Mouse (Mus musculus) left cerebral cortex, adult 11 months (tissue): ENCODE results near the gene Amph.
"Not testable (repeated sequence)": the region's sequence is repeated elsewhere in the genome, so short reads cannot be mapped to it uniquely, and the experiment has no call there.

Source experiments
- DNase-seq: peaks from one replicate; pipeline ENCODE4 v3.0.0; 2022; ENCODE audit warnings: low spot score

Amph gene

GRCm38 (mm10) chr13:19025906-19026305, 77.9 kb downstream of the Amph start:
- no peak for DNase-seq

- DNase-seq = no peak
Measured at GRCm38 (mm10) chr13:19026923-19027322, 78.9 kb downstream of the Amph start.

GRCm38 (mm10) chr13:19027766-19028350, 79.9 kb downstream of the Amph start:
- no peak for DNase-seq

- DNase-seq = no peak
Measured at GRCm38 (mm10) chr13:19031916-19032688, 84.1 kb downstream of the Amph start.

GRCm38 (mm10) chr13:19052090-19052489, 104.1 kb downstream of the Amph start:
- DNase-seq = no peak

GRCm38 (mm10) chr13:19054504-19054903, 106.5 kb downstream of the Amph start:
- DNase-seq = no peak

GRCm38 (mm10) chr13:19072261-19072660, 124.3 kb downstream of the Amph start:
- no peak for DNase-seq

GRCm38 (mm10) chr13:19077427-19077826, 129.4 kb downstream of the Amph start:
- peak; percentile 28 for DNase-seq

GRCm38 (mm10) chr13:19081932-19082331, 133.9 kb downstream of the Amph start:
- DNase-seq = no peak

- DNase-seq = no peak
Measured at GRCm38 (mm10) chr13:19094571-19094970, 146.6 kb downstream of the Amph start.

- DNase-seq = no peak
Measured at GRCm38 (mm10) chr13:19097117-19097516, 149.1 kb downstream of the Amph start.

- peak; percentile 90 for DNase-seq
Measured at GRCm38 (mm10) chr13:19101889-19102402, 153.9 kb downstream of the Amph start.

- DNase-seq = no peak
Measured at GRCm38 (mm10) chr13:19106418-19106817, 158.4 kb downstream of the Amph start.

GRCm38 (mm10) chr13:19109331-19109730, 161.3 kb downstream of the Amph start:
- no peak for DNase-seq

- no peak for DNase-seq
Measured at GRCm38 (mm10) chr13:19113034-19113922, 165.3 kb downstream of the Amph start.

GRCm38 (mm10) chr13:19114761-19115160, 166.8 kb downstream of the Amph start:
- not testable (repeated sequence) for DNase-seq

- no peak for DNase-seq
Measured at GRCm38 (mm10) chr13:19126912-19127552, 179.0 kb downstream of the Amph start.

- DNase-seq = peak; percentile 43
Measured at GRCm38 (mm10) chr13:19133833-19134232, 185.8 kb downstream of the Amph start.

- no peak for DNase-seq
Measured at GRCm38 (mm10) chr13:19137212-19137611, 189.2 kb downstream of the Amph start.

GRCm38 (mm10) chr13:19137932-19138331, 189.9 kb downstream of the Amph start:
- DNase-seq = no peak

- DNase-seq = no peak
Measured at GRCm38 (mm10) chr13:19138550-19138949, 190.5 kb downstream of the Amph start.

GRCm38 (mm10) chr13:19139104-19139503, 191.1 kb downstream of the Amph start:
- no peak for DNase-seq
